Mouse (Mus musculus): ENCODE results near the gene C1qb. TPM values are rescaled to one million over a fixed set of nuclear protein-coding genes. Genes with fewer than 3 reads are reported as not detected.

The C1qb gene
- polyA plus RNA-seq, 1 experiment: not detected

DNA sequence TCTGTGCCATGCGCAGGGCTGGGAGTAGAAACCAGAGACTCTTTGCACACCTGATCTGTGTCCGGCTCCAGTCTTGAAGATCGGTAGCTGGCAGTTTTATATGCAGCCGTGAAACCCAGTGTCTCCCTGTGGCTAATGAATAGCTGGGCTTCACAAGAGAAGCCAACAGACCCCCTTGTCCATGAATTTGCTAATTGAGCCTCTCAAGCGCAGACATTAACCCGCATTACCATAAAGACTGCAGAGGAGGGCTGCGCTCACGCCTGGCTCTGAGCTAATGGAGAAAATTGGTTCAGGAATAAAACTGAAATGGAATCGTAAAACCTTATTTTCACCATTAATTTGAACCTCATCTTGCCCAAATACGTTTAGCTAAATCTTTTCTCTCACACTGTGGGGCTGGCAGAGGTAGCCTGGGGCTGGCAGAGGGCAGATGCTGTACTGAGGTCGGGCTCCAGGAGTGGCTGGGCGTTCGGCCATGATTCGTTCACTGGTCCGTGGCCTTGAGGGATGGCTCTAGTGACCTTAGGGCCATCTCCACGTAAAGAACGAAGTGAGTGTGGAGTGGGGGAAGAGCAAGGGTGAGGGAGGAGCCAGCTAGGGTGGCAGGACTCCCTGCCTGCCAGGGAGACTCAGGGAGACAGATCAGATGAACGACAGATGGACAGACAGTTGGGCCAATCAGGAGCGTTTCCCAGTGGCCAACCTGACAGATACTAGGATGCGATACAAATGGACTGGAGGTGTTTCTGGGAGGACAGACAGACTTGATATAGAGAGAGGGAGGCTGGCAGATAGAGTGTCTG lies 30.6 kb upstream of the C1qb start:
- Histone ChIP-seq H3K27ac (ENCODE audit: insufficient read depth, low read depth, low read length) (no peak overlapping the region), H3K4me3 (ENCODE audit: insufficient read depth, low read depth, low read length) (no peak overlapping the region), H3K4me1 (ENCODE audit: control insufficient read depth, insufficient read depth, low read length) (peaks cover 15% of the 10 kb centered on the region)
- WGBS: 60% methylated on average over 20 of the region's 20 CpGs
- TF ChIP-seq CTCF (IDR thresholded peaks at IDR 0.05; ENCODE audit: insufficient read depth, low read depth, low read length) (no peak), POLR2A (IDR thresholded peaks at IDR 0.05; ENCODE audit: insufficient read depth, low read depth, low read length) (no peak)

DNA sequence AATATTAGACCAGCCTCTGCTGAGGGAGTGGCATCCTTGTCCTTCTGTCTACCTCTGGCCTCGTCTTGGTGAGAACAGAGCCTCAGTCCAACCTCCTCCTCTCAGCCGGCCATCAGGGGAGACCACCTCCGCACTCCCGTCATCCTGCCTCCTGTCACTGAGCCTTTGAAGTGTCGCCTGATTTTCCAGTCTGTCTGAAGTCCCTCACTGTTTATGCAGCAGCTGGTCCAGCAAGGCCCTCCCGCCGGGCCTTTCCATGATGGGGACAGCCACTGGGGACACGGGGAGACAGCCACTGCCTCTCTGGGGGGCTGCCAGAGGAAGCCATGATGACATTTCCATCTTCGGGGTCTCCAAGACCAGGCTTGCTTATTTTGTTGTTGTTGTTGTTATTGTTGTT lies 26.9 kb upstream of the C1qb start:
- Histone ChIP-seq H3K4me3 (ENCODE audit: insufficient read depth, low read depth, low read length) (no peak overlapping the region), H3K4me1 (ENCODE audit: control insufficient read depth, insufficient read depth, low read length) (peaks cover 22% of the 10 kb centered on the region), H3K27ac (ENCODE audit: insufficient read depth, low read depth, low read length) (no peak overlapping the region)
- 51% methylated on average over 9 of the region's 9 CpGs for WGBS
- TF ChIP-seq POLR2A (IDR thresholded peaks at IDR 0.05; ENCODE audit: insufficient read depth, low read depth, low read length): no peak
- TF ChIP-seq CTCF (IDR thresholded peaks at IDR 0.05; ENCODE audit: insufficient read depth, low read depth, low read length): no peak

DNA sequence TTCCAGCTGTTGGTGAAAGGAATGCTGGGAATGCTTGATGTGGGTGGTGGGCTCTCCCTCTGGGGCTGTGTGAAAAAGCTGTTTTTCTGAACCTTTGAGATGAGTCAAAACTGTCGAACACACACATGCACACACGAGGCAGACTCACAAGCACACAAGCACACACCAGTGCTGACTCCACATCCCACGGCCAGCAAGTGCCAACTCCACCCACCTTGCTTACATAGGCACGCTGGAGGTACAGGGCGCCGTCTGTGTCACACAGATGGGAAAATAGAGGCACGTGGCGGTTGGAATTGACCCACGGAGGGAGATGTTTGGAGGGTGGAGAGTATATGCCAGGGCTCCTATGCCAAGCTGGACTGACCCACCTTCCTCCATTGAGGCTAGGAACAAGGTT lies 25.8 kb upstream of the C1qb start:
- Histone ChIP-seq H3K27ac (ENCODE audit: insufficient read depth, low read depth, low read length) (no peak overlapping the region), H3K4me1 (ENCODE audit: control insufficient read depth, insufficient read depth, low read length) (peaks cover 14% of the 10 kb centered on the region), H3K4me3 (ENCODE audit: insufficient read depth, low read depth, low read length) (no peak overlapping the region)
- TF ChIP-seq POLR2A (IDR thresholded peaks at IDR 0.05; ENCODE audit: insufficient read depth, low read depth, low read length): no peak
- TF ChIP-seq CTCF (IDR thresholded peaks at IDR 0.05; ENCODE audit: insufficient read depth, low read depth, low read length): no peak
- 45% methylated on average over 9 of the region's 9 CpGs for whole genome bisulfite sequencing

DNA sequence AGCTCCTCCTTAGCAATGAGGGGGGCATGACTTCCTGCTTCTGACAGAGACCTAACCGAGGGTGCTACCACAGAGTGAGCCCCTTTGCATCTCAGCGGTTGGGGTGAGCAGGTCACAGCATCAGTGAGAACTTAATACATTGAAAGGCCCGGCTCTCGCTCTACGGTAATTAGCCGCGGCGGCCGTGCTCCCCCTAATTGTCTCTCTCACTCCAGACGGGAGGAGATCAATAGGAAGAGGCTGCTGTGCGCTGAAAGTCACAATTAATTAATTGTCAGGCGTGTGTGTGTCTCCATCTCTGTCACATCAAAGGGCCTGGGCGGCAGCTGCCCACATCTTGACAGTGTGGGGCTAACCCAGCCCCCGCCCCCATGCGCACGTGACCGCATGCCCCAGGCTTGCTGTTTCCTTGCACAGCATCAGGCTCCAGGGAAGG lies 25.2 kb upstream of the C1qb start:
- TF ChIP-seq CTCF (IDR thresholded peaks at IDR 0.05; ENCODE audit: insufficient read depth, low read depth, low read length) (no peak), POLR2A (IDR thresholded peaks at IDR 0.05; ENCODE audit: insufficient read depth, low read depth, low read length) (no peak)
- H3K27ac ChIP-seq (ENCODE audit: insufficient read depth, low read depth, low read length): no peak overlapping the region
- H3K4me3 ChIP-seq (ENCODE audit: insufficient read depth, low read depth, low read length): no peak overlapping the region
- peaks cover 12% of the 10 kb centered on the region for H3K4me1 ChIP-seq (ENCODE audit: control insufficient read depth, insufficient read depth, low read length)
- WGBS: 7% methylated on average over 17 of the region's 17 CpGs

DNA sequence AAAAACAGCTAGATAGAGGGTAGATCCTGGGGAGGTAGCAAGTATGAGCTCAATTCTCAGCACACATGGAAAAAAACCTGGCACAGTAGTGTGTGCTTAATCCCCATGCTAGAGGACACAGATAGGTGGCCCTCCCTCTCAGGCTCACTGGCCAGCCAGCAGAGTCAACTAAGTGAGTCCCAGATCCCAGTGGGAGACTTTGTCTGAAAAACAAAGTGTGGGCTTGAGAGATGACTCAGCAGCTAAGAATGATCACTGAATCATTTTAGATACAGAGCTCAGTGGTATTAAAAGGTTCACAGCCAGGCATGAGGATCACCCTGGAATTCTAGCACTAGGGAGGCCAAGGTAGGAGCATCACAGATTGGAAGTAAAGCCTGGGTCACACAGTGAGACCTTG lies 21.8 kb upstream of the C1qb start:
- H3K27ac ChIP-seq (ENCODE audit: insufficient read depth, low read depth, low read length): no peak overlapping the region
- no peak overlapping the region for H3K4me3 ChIP-seq (ENCODE audit: insufficient read depth, low read depth, low read length)
- no peak for TF ChIP-seq CTCF (IDR thresholded peaks at IDR 0.05; ENCODE audit: insufficient read depth, low read depth, low read length)
- no peak for TF ChIP-seq POLR2A (IDR thresholded peaks at IDR 0.05; ENCODE audit: insufficient read depth, low read depth, low read length)
- H3K4me1 ChIP-seq (ENCODE audit: control insufficient read depth, insufficient read depth, low read length): peaks cover 23% of the 10 kb centered on the region

DNA sequence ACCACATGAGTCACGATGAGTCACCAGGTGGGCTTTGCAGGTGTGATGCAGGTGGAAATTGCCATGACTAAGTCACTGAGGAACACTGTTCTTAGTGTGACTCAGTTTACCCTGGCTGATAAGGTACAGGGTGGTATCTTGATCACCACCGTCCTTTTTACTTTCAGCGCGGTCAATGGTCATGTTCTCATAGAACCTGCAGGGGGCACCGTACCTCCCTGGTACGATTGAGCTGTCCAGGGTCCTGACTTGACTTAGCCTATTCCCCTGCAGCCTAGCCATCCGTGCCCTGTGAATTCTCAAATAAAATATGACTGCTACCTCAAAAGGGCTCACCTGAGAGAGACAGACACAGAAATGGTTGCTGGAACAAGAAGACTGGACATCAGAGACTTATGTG lies 21.0 kb upstream of the C1qb start:
- Histone ChIP-seq H3K27ac (ENCODE audit: insufficient read depth, low read depth, low read length) (no peak overlapping the region), H3K4me1 (ENCODE audit: control insufficient read depth, insufficient read depth, low read length) (peaks cover 21% of the 10 kb centered on the region), H3K4me3 (ENCODE audit: insufficient read depth, low read depth, low read length) (no peak overlapping the region)
- no peak for TF ChIP-seq CTCF (IDR thresholded peaks at IDR 0.05; ENCODE audit: insufficient read depth, low read depth, low read length)
- no peak for TF ChIP-seq POLR2A (IDR thresholded peaks at IDR 0.05; ENCODE audit: insufficient read depth, low read depth, low read length)
- WGBS: 14% methylated on average over 7 of the region's 7 CpGs

DNA sequence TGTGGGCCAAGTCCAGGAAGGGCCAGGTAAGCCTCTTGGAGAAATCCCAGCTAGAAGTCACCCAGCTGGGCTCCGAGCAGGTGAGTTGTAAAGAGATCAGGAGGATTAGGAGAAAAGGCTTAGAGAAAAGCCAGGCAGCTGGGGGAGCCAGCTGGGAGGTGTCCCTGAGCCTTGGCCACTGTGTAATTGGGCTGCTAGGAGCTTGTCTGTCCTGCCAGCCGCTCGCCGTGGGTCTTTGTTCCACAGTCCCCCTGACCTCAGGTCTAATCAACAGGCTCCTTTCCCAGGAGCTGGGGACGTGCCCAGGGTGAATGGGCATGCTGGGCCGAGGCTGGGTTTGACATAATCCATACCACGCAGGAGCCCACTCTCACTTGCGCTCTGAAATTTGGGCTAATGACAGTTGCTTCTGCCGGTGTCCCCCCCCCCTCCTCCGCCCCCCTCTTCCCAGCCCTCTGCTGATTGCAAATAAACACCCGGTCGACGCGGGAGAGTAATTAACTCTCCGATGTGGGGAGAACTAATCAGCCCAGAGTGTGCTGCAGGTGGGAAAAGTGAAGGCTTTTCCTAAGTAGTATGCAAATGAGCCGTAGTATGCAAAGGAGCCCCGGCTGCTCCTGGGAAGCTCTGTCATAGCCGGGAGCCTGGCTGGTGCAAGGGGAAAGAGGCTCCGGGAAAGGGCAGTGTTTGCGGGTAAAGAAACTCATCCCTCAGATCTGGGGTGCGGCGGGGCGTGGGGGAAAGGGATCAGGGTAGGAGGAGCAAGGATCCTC lies 19.0 kb upstream of the C1qb start:
- no peak for TF ChIP-seq POLR2A (IDR thresholded peaks at IDR 0.05; ENCODE audit: insufficient read depth, low read depth, low read length)
- no peak for TF ChIP-seq CTCF (IDR thresholded peaks at IDR 0.05; ENCODE audit: insufficient read depth, low read depth, low read length)

DNA sequence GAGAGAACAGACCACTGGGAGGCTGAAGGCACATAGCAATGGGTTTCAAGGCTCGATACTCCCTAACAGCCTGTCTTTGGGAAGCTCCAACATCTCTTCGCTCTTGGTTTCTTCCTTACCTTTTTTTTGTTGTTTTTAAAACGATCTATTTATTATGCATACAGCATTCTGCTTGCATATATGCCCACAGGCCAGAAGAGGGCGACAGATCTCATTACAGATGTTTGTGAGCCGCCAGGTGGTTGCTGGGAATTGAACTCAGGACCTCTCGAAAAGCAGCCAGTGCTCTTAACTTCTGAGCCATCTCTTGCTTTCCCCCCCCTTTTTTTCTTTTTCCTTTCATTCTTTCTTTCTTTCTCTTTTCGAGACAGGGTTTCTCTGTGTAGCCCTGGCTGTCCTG lies 13.2 kb upstream of the C1qb start:
- WGBS: 64% methylated on average over 7 of the region's 7 CpGs
- TF ChIP-seq CTCF (IDR thresholded peaks at IDR 0.05; ENCODE audit: insufficient read depth, low read depth, low read length): no peak
- no peak for TF ChIP-seq POLR2A (IDR thresholded peaks at IDR 0.05; ENCODE audit: insufficient read depth, low read depth, low read length)
- no peak overlapping the region for H3K4me3 ChIP-seq (ENCODE audit: insufficient read depth, low read depth, low read length)
- no peaks in the 10 kb centered on the region; the same call in 1 of the 2 replicates for H3K4me1 ChIP-seq (ENCODE audit: control insufficient read depth, insufficient read depth, low read length)
- no peak overlapping the region for H3K27ac ChIP-seq (ENCODE audit: insufficient read depth, low read depth, low read length)

More for the DNA sequence above, 19.0 kb upstream of the C1qb start:
- no peak overlapping the region for H3K4me3 ChIP-seq (ENCODE audit: insufficient read depth, low read depth, low read length)
- H3K27ac ChIP-seq (ENCODE audit: insufficient read depth, low read depth, low read length): no peak overlapping the region
- H3K4me1 ChIP-seq (ENCODE audit: control insufficient read depth, insufficient read depth, low read length): peaks cover 11% of the 10 kb centered on the region
- 8% methylated on average over 23 of the region's 23 CpGs for WGBS

DNA sequence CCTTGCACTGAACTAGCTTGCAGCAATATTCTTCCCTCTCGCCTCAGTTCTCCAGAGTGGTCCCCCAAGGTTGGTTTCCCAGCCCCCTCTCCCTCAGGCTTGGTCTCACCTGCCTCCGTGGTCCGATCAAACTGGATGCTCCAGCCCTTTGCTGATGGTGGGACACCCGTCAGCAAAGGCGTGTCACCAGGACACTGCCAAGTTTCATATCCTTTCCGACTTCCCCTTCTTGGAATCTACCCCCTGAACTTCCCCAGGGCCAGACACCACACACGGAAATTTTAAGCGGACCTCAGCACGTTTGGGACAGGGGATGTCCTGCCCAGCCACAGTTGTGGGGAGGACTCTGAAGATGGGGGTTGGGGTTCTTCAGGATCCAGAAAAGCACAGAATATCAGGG lies 12.7 kb upstream of the C1qb start, which contains the start of gene C1qa:
Gene C1qa, minus strand, starts transcription at position 167 of the 400 bp plus-strand sequence.
- H3K4me3 ChIP-seq (ENCODE audit: insufficient read depth, low read depth, low read length): no peak within 1 kb of the TSS

More for the DNA sequence above, 12.7 kb upstream of the C1qb start, which contains the start of gene C1qa:
- Histone ChIP-seq H3K27ac (ENCODE audit: insufficient read depth, low read depth, low read length) (no peak within 1 kb of the TSS), H3K4me1 (ENCODE audit: control insufficient read depth, insufficient read depth, low read length) (no peaks in the 10 kb centered on the region; the same call in 1 of the 2 replicates)
- TF ChIP-seq POLR2A (IDR thresholded peaks at IDR 0.05; ENCODE audit: insufficient read depth, low read depth, low read length) (no peak), CTCF (IDR thresholded peaks at IDR 0.05; ENCODE audit: insufficient read depth, low read depth, low read length) (no peak)
- 82% methylated on average over 9 of the region's 9 CpGs for WGBS

Data from olfactory bulb, adult 2 months (tissue).